Mouse (Mus musculus) myocyte (in vitro differentiated cells): ENCODE data around the gene Zcchc14. TPM values are rescaled to one million over a fixed set of nuclear protein-coding genes. Genes with fewer than 3 reads are reported as not detected.
"Not testable (repeated sequence)": the region's sequence is repeated elsewhere in the genome, so short reads cannot be mapped to it uniquely, and the experiment has no call there.

Source experiments
- H3K27me3 ChIP-seq: one replicate; pipeline ENCODE4 v1.6.1; 2011; ENCODE audit not compliant: control insufficient read depth, insufficient read depth, insufficient read length
- H3K36me3 ChIP-seq: one replicate; pipeline ENCODE4 v1.6.1; 2011; ENCODE audit not compliant: control insufficient read depth, insufficient read depth
- H3K4me2 ChIP-seq: one replicate; pipeline ENCODE4 v1.6.1; 2011; ENCODE audit warnings: low read depth, control low read depth
- H3K4me3 ChIP-seq: one replicate; pipeline ENCODE4 v1.5.1; 2011; ENCODE audit warnings: mild to moderate bottlenecking, control low read depth, moderate library complexity
- H3K79me2 ChIP-seq: one replicate; pipeline ENCODE4 v1.6.1; 2011; ENCODE audit not compliant: control insufficient read depth, insufficient read depth
- H3ac ChIP-seq: one replicate; pipeline ENCODE4 v1.6.1; 2011; ENCODE audit not compliant: control insufficient read depth, insufficient read length
- CEBPB ChIP-seq: IDR thresholded peaks from 2 replicates; pipeline ENCODE4 v1.6.1; 2011; ENCODE audit warnings: mild to moderate bottlenecking, moderate library complexity; ENCODE audit not compliant: poor library complexity, insufficient read depth, severe bottlenecking
- E2F4 ChIP-seq: IDR thresholded peaks from one replicate; pipeline ENCODE4 v1.6.1; 2011; ENCODE audit warnings: mild to moderate bottlenecking, control low read depth, moderate library complexity; ENCODE audit not compliant: insufficient read depth
- MAX ChIP-seq: IDR thresholded peaks from one replicate; pipeline ENCODE4 v1.6.1; 2011; ENCODE audit warnings: low read depth, mild to moderate bottlenecking, control low read depth
- MYOD1 ChIP-seq, 3 experiments: IDR thresholded peaks; one replicate each; pipeline ENCODE4 v1.6.1; 2011; ENCODE audit warnings: control low read depth in 2 of 3, low read depth in 2 of 3, mild to moderate bottlenecking in 2 of 3, moderate library complexity in 1 of 3; ENCODE audit not compliant: insufficient read length in 2 of 3, control insufficient read depth in 1 of 3
- MYOG ChIP-seq, 3 experiments: IDR thresholded peaks; one replicate each; pipeline ENCODE4 v1.6.1; 2011; ENCODE audit warnings: control low read depth in 2 of 3, low read depth in 2 of 3, mild to moderate bottlenecking in 2 of 3; ENCODE audit not compliant: insufficient read length in 2 of 3, control insufficient read depth in 1 of 3, insufficient read depth in 1 of 3
- POLR2A ChIP-seq: IDR thresholded peaks from one replicate; pipeline ENCODE4 v1.6.1; 2011; ENCODE audit warnings: low read depth, mild to moderate bottlenecking, control low read depth, moderate library complexity; ENCODE audit not compliant: insufficient read length
- POLR2AphosphoS2 ChIP-seq: IDR thresholded peaks from one replicate; pipeline ENCODE4 v1.6.1; 2011; ENCODE audit warnings: low read depth, control low read depth; ENCODE audit not compliant: insufficient read length
- REST ChIP-seq: IDR thresholded peaks from one replicate; pipeline ENCODE4 v1.6.1; 2011; ENCODE audit warnings: mild to moderate bottlenecking, control low read depth, moderate library complexity; ENCODE audit not compliant: insufficient read depth, insufficient read length
- SRF ChIP-seq: IDR thresholded peaks from one replicate; pipeline ENCODE4 v1.6.1; 2011; ENCODE audit warnings: low read depth; ENCODE audit not compliant: control insufficient read depth, insufficient read length
- TCF12 ChIP-seq: IDR thresholded peaks from one replicate; pipeline ENCODE4 v1.6.1; 2011; ENCODE audit warnings: mild to moderate bottlenecking, control low read depth; ENCODE audit not compliant: poor library complexity, insufficient read depth, severe bottlenecking
- TCF3 ChIP-seq: IDR thresholded peaks from one replicate; pipeline ENCODE4 v1.6.1; 2011; ENCODE audit warnings: low read depth, control low read depth; ENCODE audit not compliant: insufficient read length
- USF1 ChIP-seq: IDR thresholded peaks from one replicate; pipeline ENCODE4 v1.6.1; 2011; ENCODE audit warnings: low read depth, mild to moderate bottlenecking, control low read depth, moderate library complexity
- polyA plus RNA-seq: library from polyadenylated mRNA; unstranded; fragments of >200 nt; fragmentation: generic; extraction: Trizol; gene quantifications from one replicate; pipeline ENCODE4 v1.2.1, GENCODE M21; 2012; ENCODE audit warnings: missing spikeins

Zcchc14 gene
- polyA plus RNA-seq, 1 experiment: 11.9 TPM

DNA sequence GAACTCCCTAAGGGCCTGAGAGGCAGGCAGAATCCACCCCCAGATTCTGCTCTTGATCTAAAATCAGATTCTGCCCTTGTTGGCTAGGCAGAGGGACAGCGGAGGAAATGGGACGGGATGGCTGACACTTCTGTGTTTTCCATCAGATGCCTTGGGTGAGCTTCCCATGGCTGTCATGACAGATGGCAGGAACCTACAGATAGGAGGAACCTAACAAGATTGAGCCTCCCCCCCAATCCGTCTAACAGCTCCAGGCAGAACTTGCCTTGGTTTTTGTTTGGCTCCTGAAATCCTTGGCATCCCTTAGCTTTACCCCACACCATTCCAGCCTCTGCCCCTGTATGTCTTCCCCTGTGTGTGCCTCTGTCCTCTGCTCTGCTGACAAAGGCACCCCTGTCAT is 22.5 kb upstream of the Zcchc14 start:
- TF ChIP-seq REST: no peak
- no peaks in the 10 kb centered on the region for H3K79me2 ChIP-seq
- H3K4me3 ChIP-seq: no peak overlapping the region
- no peaks in the 10 kb centered on the region for H3K36me3 ChIP-seq
- H3K4me2 ChIP-seq: no peak overlapping the region
- H3K27me3 ChIP-seq: no peaks in the 10 kb centered on the region
- H3ac ChIP-seq: no peak overlapping the region

DNA sequence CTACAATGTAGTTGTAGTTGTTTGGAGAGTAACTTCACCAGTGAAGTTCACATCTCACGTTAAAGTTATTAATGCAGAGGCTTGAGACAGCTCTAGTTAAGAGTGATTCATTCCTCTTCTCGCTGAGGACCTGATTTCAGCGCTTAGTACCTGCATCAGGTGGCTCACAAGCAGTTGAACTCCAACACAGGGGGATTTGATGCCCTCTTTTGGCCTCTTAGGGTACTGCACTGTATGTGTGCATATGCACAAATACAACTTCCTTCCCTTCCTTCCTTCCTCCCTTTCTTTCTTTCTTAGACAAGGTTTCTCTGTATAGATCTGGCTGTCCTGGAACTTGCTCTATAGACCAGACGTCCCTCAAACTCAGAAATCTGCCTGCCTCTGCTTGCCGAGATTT is 21.8 kb upstream of the Zcchc14 start:
- Histone ChIP-seq H3K79me2 (no peaks in the 10 kb centered on the region), H3ac (no peak overlapping the region), H3K4me2 (no peak overlapping the region), H3K4me3 (no peak overlapping the region), H3K27me3 (no peaks in the 10 kb centered on the region), H3K36me3 (no peaks in the 10 kb centered on the region)
- TF ChIP-seq REST (no peak), POLR2A (no peak), TCF3 (no peak), CEBPB (no peak), SRF (no peak), MYOD1 (IDR thresholded peaks at IDR 0.05; ENCODE audit: control insufficient read depth in 1 of 3, insufficient read length in 2 of 3, low read depth in 2 of 3) (no peak), MYOG (IDR thresholded peaks at IDR 0.05; ENCODE audit: control insufficient read depth in 1 of 3, insufficient read depth in 1 of 3, insufficient read length in 2 of 3, low read depth in 2 of 3) (no peak), MAX (no peak), E2F4 (no peak), USF1 (no peak), TCF12 (no peak), POLR2AphosphoS2 (no peak)

DNA sequence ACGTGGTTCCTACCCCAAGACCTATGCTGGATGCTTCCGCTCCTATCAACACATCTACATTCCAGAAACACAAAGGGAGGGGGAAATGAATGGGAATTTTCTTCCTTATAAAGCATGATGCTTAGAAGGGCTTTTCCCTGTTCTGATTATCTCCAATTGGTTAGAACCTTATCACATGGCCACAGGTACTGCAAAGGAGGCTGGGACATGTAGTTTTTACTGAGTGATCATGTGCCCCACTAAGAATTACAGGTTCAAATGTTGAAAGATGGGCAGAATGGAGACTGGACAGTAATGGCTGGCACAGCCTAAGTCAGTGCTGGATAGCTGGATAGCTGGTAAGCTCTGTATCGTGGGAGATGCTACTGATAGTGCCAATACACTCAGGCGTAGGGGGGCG is 21.2 kb upstream of the Zcchc14 start:
- Histone ChIP-seq H3K79me2 (no peaks in the 10 kb centered on the region), H3K4me2 (no peak overlapping the region), H3K27me3 (no peaks in the 10 kb centered on the region), H3K4me3 (no peak overlapping the region), H3K36me3 (no peaks in the 10 kb centered on the region), H3ac (no peak overlapping the region)
- TF ChIP-seq TCF12 (no peak), USF1 (peak; percentile 89), SRF (no peak), MYOD1 (IDR thresholded peaks at IDR 0.05; ENCODE audit: control insufficient read depth in 1 of 3, insufficient read length in 2 of 3, low read depth in 2 of 3) (no peak)

DNA sequence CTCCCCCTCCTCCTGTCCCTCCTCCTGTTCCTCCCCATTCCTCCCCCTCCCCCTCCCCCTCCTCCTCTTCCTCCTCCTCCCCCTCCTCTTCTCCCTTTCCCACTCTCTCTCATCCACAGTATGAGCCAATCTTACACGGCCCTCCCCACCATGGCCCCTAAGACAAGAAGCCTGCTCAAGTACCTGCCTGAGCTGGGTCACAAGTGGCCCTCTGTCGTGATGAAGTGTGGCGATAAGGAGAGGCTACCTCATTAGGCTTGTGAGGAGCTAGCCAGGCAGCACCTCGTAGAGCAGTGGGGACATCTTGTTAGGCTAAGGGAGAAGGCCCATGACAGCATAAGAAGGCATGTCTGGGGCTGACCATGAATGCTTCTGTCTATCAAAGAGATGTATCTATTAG is 20.5 kb upstream of the Zcchc14 start:
- H3K36me3 ChIP-seq: no peaks in the 10 kb centered on the region
- H3K4me2 ChIP-seq: no peak overlapping the region
- no peaks in the 10 kb centered on the region for H3K79me2 ChIP-seq
- H3ac ChIP-seq: no peak overlapping the region
- TF ChIP-seq TCF3 (no peak), SRF (no peak), POLR2A (no peak)
- H3K4me3 ChIP-seq: no peak overlapping the region
- H3K27me3 ChIP-seq: no peaks in the 10 kb centered on the region

DNA sequence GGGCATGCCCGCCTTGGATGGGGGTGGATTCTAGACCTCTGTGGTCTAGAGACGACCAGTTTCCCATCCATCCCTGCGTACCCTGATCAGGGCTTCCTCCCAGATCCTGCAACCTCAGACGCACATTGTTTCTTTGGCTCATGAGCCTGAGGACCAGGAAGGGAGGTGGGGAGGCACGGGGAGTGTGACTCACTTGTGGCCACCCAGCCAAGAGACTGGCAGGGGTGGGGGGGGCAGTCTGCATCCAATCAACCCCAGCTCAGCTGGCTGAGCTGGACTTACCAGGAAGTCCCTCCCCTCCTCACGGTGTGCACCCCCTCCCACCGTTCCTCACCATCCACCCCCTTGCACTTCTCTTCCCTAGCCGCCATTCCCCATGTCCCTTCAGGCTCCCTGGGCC is 16.5 kb upstream of the Zcchc14 start:
- Histone ChIP-seq H3K4me2 (peak overlapping the region; percentile 98), H3K36me3 (no peaks in the 10 kb centered on the region), H3K27me3 (no peaks in the 10 kb centered on the region), H3K79me2 (no peaks in the 10 kb centered on the region), H3ac (no peak overlapping the region), H3K4me3 (peak overlapping the region; percentile 12)
- no peak for TF ChIP-seq MYOG (IDR thresholded peaks at IDR 0.05; ENCODE audit: control insufficient read depth in 1 of 3, insufficient read depth in 1 of 3, insufficient read length in 2 of 3, low read depth in 2 of 3)
- TF ChIP-seq POLR2A: peak; percentile 58
- no peak for TF ChIP-seq USF1
- TF ChIP-seq TCF12: no peak
- TF ChIP-seq MYOD1 (IDR thresholded peaks at IDR 0.05; ENCODE audit: control insufficient read depth in 1 of 3, insufficient read length in 2 of 3, low read depth in 2 of 3): peak in 1 of 3 experiments; percentile 58
- no peak for TF ChIP-seq MAX
- no peak for TF ChIP-seq REST
- peak; percentile 49 for TF ChIP-seq POLR2AphosphoS2
- no peak for TF ChIP-seq CEBPB
- TF ChIP-seq SRF: no peak
- TF ChIP-seq TCF3: no peak
- TF ChIP-seq E2F4: no peak

GRCm38 (mm10) chr8:121668553-121668952 is 15.9 kb upstream of the Zcchc14 start:
- H3K4me3 ChIP-seq: peak overlapping the region; percentile 12
- TF ChIP-seq USF1 (no peak), MYOG (IDR thresholded peaks at IDR 0.05; ENCODE audit: control insufficient read depth in 1 of 3, insufficient read depth in 1 of 3, insufficient read length in 2 of 3, low read depth in 2 of 3) (peak in 1 of 3 experiments; percentile 5), SRF (no peak), REST (no peak), TCF12 (no peak), E2F4 (no peak), CEBPB (no peak), POLR2A (peak; percentile 83), MAX (no peak), TCF3 (no peak), POLR2AphosphoS2 (peak; percentile 88), MYOD1 (IDR thresholded peaks at IDR 0.05; ENCODE audit: control insufficient read depth in 1 of 3, insufficient read length in 2 of 3, low read depth in 2 of 3) (peak in 1 of 3 experiments; percentile 45)
- no peaks in the 10 kb centered on the region for H3K79me2 ChIP-seq
- no peaks in the 10 kb centered on the region for H3K36me3 ChIP-seq
- H3ac ChIP-seq: no peak overlapping the region
- no peaks in the 10 kb centered on the region for H3K27me3 ChIP-seq
- H3K4me2 ChIP-seq: peak overlapping the region; percentile 98

DNA sequence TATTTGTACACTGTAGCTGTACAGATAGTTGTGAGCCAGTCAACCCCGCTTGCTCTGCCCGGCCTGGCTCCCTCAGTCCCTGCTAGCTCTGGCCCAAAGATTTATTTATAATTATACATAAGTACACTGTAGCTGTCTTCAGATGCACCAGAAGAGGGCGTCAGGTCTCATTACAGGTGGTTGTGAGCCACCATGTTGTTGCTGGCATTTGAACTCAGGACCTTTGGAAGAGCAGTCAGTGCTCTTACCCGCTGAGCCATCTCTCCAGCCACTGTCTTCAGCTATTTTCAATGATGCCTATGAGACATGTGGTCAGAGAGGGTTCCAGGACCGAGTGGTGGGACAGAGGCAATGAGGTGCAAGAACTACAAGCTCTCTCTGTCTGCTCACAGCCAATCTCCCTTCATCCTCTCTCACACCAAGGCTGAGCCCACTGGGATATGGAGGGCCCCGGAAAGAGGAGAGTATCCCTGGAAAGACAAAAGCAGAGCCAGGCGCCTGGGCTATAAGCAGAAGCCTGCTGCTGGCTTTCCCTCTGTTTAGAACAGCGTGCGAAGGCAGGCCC is 15.3 kb upstream of the Zcchc14 start:
- not testable (repeated sequence) for H3K27me3 ChIP-seq, H3ac ChIP-seq, H3K36me3 ChIP-seq, H3K79me2 ChIP-seq
- peak overlapping the region; percentile 12 for H3K4me3 ChIP-seq
- peak overlapping the region; percentile 98 for H3K4me2 ChIP-seq
